Mouse (Mus musculus) neural tube, embryonic 14.5 days (tissue): ENCODE data around the gene Lgmn. TPM values are rescaled to one million over a fixed set of nuclear protein-coding genes. Genes with fewer than 3 reads are reported as not detected.

Experiments
- ATAC-seq: fragments of 200-750 bp; cut with Nextera tagmentation; 2 replicates; pipeline ENCODE4 v1.8.0; 2017; ENCODE audit warnings: low read depth, mild to moderate bottlenecking, moderate TSS enrichment, moderate library complexity
- H3K27ac ChIP-seq: fragments of 300-500 bp; sonication (generic); 2 replicates; pipeline ENCODE4 v1.5.1; 2014; ENCODE audit warnings: low read depth, mild to moderate bottlenecking, control low read depth, low read length, moderate library complexity, mixed read lengths
- H3K27me3 ChIP-seq: fragments of 300-500 bp; sonication (generic); 2 replicates; pipeline ENCODE4 v1.6.1; 2014; ENCODE audit warnings: low read length; ENCODE audit not compliant: control insufficient read depth, insufficient read depth
- H3K36me3 ChIP-seq: fragments of 300-500 bp; sonication (generic); 2 replicates; pipeline ENCODE4 v1.6.1; 2014; ENCODE audit warnings: low read length, mixed read lengths; ENCODE audit not compliant: control insufficient read depth, insufficient read depth
- H3K4me1 ChIP-seq: fragments of 300-500 bp; sonication (generic); 2 replicates; pipeline ENCODE4 v1.6.1; 2014; ENCODE audit warnings: low read length; ENCODE audit not compliant: control insufficient read depth, insufficient read depth
- H3K4me2 ChIP-seq: fragments of 300-500 bp; sonication (generic); 2 replicates; pipeline ENCODE4 v1.6.1; 2014; ENCODE audit warnings: mild to moderate bottlenecking, low read depth, low read length, control low read depth
- H3K4me3 ChIP-seq: fragments of 300-500 bp; sonication (generic); 2 replicates; pipeline ENCODE4 v1.5.1; 2014; ENCODE audit warnings: low read depth, low read length, control low read depth, mixed read lengths
- H3K9ac ChIP-seq: fragments of 300-500 bp; sonication (generic); replicated peaks from 2 replicates; pipeline ENCODE4 v1.6.1; 2014; ENCODE audit warnings: low read depth, mild to moderate bottlenecking, control low read depth, low read length, mixed read lengths
- H3K9me3 ChIP-seq: fragments of 300-500 bp; sonication (generic); 2 replicates; pipeline ENCODE4 v1.6.1; 2016; ENCODE audit warnings: low read length; ENCODE audit not compliant: control insufficient read depth
- WGBS: fragments of 180-500 bp; shearing (Covaris S2); extraction: QIAGEN DNeasy Blood & Tissue Kit; methylation state at CpG from one replicate; pipeline ENCODE4 v1.1.7; 2014; 5-methylcytosine and 5-hydroxymethylcytosine counted together
- polyA plus RNA-seq: library from polyadenylated mRNA; unstranded; fragments of >200 nt; fragmentation: Nextera tagmentation; extraction: Ambion mirVana; gene quantifications from 2 replicates; pipeline ENCODE4 v1.2.1, GENCODE M21; 2014

The Lgmn gene
- polyA plus RNA-seq, 1 experiment from 2014 or later = 104 TPM

DNA sequence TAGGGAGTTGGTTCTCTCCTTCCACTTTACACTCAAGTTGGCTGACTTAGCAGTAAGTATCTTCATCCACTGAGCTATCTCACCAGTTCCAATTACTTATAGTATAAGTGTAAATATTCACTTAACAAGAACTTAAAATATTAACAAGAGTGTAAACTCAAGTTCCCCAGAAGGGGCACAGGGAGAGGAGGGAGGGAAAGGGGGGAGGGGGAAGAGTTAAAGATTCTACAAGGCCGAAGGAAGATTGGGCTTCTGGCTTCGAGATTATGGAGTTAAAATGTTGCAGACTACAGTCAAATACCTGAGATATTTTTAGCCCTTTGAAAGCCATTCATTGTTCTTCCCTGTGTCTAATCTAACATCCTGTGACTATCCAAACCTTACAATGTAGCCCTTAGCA lies 15.2 kb downstream of the Lgmn start:
- no peak overlapping the region for H3K9ac ChIP-seq
- no peak overlapping the region for H3K4me3 ChIP-seq
- no peaks in the 10 kb centered on the region for H3K9me3 ChIP-seq
- ATAC-seq = no peak
- H3K27me3 ChIP-seq = no peaks in the 10 kb centered on the region
- 0 out of 2 replicates have a peak, but pooled peaks cover 9% of the 10 kb centered on the region for H3K36me3 ChIP-seq
- H3K27ac ChIP-seq = no peak overlapping the region
- 91% methylated on average over 2 of the region's 2 CpGs for WGBS
- no peaks in the 10 kb centered on the region for H3K4me1 ChIP-seq
- H3K4me2 ChIP-seq = no peak overlapping the region

DNA sequence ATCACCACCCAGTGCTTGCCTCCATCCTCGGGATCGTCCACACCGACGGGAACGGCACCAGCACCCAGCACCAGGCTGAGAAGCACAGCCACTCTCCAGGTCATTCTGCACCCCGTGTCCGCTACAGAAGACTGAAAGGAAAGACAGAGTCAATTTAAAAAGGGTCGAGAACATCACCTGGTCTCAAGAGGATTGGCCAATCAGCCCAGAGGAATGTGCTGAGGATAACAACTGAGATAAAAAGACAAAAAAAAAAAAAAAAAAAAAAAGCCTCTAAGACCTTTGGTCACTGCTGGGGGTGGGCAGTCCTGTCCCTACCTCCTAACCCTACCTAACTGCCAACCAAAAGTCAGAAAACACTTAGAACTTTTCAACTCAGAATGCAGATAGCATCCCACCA lies 16.0 kb downstream of the Lgmn start:
- Histone ChIP-seq H3K9me3 (no peaks in the 10 kb centered on the region), H3K9ac (no peak overlapping the region), H3K27me3 (no peaks in the 10 kb centered on the region), H3K27ac (no peak overlapping the region), H3K36me3 (0 out of 2 replicates have a peak, but pooled peaks cover 9% of the 10 kb centered on the region), H3K4me1 (no peaks in the 10 kb centered on the region), H3K4me3 (no peak overlapping the region), H3K4me2 (no peak overlapping the region)
- ATAC-seq = no peak
- 92% methylated on average over 8 of the region's 8 CpGs for WGBS

DNA sequence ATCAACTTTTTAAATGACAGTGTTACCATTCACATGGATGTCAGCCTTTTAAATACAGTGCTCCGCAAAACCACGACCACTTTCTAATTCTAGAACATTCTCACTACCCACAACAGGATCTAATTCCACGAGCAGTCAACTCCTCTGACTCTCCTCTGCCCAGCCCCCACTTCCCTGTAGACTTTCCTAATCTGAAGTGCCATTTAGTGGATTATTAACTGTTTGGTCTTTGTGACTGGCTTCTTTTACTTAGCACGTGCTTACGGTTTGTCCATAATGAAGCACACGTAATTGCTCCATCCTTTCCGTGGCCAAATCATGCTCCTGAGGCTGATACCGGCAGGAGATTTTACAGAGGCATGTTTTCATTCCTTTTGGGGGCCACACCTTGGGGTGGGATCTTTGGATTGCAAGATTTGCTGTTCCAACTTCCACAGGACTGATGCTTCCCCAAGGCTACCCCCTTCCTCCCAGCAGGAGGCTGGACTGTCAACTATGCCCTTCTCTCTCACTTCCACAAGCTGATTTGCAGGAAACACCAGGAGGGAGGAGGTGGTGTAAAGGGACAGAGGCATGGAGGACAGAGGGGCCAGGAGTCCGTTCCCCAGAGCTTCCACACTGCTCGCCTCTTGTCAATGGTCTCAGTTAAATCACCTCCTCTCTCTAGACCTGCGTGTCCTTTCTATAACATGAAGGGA lies 16.8 kb downstream of the Lgmn start:
- Histone ChIP-seq H3K36me3 (0 out of 2 replicates have a peak, but pooled peaks cover 9% of the 10 kb centered on the region), H3K4me1 (no peaks in the 10 kb centered on the region), H3K27ac (no peak overlapping the region), H3K27me3 (no peaks in the 10 kb centered on the region), H3K9me3 (no peaks in the 10 kb centered on the region), H3K9ac (no peak overlapping the region), H3K4me3 (no peak overlapping the region), H3K4me2 (no peak overlapping the region)
- ATAC-seq = no peak
- 91% methylated on average over 11 of the region's 11 CpGs for WGBS

DNA sequence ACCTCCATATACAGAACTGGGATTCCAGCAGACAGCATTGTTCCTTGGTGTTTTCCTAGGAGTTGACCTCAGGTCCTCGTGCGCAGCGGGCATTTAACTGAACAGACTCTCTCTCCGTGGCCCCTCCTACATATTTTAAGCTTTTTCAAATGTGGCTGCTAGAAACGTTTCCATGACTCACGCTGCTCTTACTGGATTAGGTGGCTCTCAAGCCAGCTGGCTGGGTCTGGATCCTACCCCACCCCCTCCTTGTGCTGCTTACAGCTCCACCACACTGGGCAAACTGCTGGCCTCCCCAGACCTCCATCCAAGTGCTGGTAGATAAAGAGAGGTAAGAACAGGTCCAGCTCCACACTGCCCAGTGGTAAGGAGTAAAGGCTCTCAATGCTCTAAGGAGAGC lies 17.5 kb downstream of the Lgmn start:
- WGBS = 95% methylated on average over 6 of the region's 6 CpGs
- H3K4me1 ChIP-seq = no peaks in the 10 kb centered on the region
- no peak for ATAC-seq

DNA sequence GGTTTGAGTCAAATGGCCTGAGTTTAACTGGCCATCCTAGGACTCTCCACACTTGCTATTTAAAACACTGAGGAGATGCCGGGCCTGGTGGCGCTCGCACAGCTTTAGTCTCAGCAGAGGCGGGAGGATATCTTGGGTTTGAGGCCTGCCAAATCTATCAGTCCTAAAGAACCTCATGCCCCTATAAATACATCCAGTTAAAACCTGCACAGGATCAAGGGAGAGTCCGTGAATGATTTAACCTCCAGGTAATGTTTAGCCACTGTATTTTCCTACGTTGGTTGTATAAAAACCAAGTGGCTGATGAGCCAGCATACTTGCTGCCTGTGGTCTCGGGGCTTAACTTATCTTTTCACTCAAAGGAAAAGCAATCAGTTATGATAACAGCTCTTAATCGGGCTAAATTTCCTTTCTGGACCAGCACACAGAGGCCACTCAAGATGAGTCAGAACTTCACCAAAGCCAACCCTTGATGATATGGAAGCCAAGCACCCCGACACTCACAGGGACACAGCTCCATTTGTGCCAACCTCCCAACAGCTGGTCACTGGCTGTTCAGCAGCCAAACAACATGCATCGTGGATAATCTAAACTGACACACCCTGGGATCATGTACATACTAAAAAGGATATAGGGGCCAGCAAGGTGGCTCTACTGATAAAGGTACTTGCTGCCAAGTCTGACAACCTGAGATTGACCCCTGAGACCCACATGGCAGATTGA lies 19.3 kb downstream of the Lgmn start:
- no peak for ATAC-seq
- 93% methylated on average over 10 of the region's 10 CpGs for WGBS
- no peak overlapping the region for H3K27ac ChIP-seq
- H3K9ac ChIP-seq = no peak overlapping the region
- no peaks in the 10 kb centered on the region for H3K4me1 ChIP-seq
- no peak overlapping the region for H3K4me3 ChIP-seq
- H3K9me3 ChIP-seq = no peaks in the 10 kb centered on the region
- no peaks in the 10 kb centered on the region for H3K27me3 ChIP-seq
- H3K36me3 ChIP-seq = 0 out of 2 replicates have a peak, but pooled peaks cover 9% of the 10 kb centered on the region
- no peak overlapping the region for H3K4me2 ChIP-seq

More for the DNA sequence above, 17.5 kb downstream of the Lgmn start:
- Histone ChIP-seq H3K4me3 (no peak overlapping the region), H3K4me2 (no peak overlapping the region), H3K27ac (no peak overlapping the region), H3K27me3 (no peaks in the 10 kb centered on the region), H3K36me3 (0 out of 2 replicates have a peak, but pooled peaks cover 9% of the 10 kb centered on the region), H3K9ac (no peak overlapping the region), H3K9me3 (no peaks in the 10 kb centered on the region)

DNA sequence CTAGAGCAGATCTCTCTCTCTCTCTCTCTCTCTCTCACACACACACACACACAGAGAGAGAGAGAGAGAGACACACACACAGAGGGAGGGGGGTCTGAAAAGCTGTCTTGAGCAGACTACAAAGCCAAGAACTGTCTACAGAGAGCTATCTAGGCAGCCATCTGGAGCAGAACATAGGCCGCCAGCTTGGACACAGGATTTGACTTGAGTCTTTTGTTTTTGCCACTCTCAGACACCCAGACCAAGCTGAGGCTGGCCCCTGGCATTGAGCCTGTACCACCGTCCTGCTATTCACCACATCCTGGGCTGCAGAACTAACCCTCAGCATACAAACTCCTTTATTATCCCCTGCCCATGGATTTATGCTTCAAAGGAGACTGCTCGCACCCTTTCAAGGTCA lies 20.1 kb downstream of the Lgmn start:
- no peaks in the 10 kb centered on the region for H3K4me1 ChIP-seq
- no peaks in the 10 kb centered on the region for H3K27me3 ChIP-seq
- no peak overlapping the region for H3K9ac ChIP-seq
- WGBS = 34% methylated on average over 3 of the region's 3 CpGs
- H3K36me3 ChIP-seq = 0 out of 2 replicates have a peak, but pooled peaks cover 9% of the 10 kb centered on the region
- H3K9me3 ChIP-seq = no peaks in the 10 kb centered on the region
- ATAC-seq = peak; percentile 44; the same call in 1 of the 2 replicates
- peak overlapping the region; percentile 2; the same call in 1 of the 2 replicates for H3K27ac ChIP-seq
- H3K4me3 ChIP-seq = no peak overlapping the region
- H3K4me2 ChIP-seq = no peak overlapping the region

DNA sequence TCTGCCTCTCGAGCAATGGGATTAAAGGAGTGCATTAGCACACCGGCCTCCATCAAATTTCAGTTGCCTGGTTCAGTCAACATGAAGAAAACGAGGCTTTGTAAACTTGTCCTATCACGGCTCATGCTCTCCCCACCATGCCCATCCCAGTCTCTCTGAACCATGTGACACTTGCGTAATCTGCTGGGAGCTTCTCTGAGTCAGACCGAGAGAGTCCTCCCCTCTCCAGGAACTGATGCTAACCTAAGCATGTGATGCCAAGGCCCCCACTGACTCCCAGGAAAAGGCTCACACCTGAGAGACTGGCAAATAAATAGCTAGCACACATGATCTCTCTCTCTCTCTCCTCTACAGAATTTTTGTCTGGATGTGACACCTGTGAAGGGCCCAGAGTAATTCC lies 21.9 kb downstream of the Lgmn start:
- ATAC-seq = no peak
- WGBS = 90% methylated on average over 6 of the region's 6 CpGs
- H3K36me3 ChIP-seq = 0 out of 2 replicates have a peak, but pooled peaks cover 2% of the 10 kb centered on the region
- no peaks in the 10 kb centered on the region for H3K27me3 ChIP-seq
- H3K4me3 ChIP-seq = no peak overlapping the region
- no peak overlapping the region for H3K4me2 ChIP-seq
- no peak overlapping the region for H3K27ac ChIP-seq
- no peaks in the 10 kb centered on the region for H3K4me1 ChIP-seq
- no peaks in the 10 kb centered on the region for H3K9me3 ChIP-seq
- H3K9ac ChIP-seq = no peak overlapping the region

DNA sequence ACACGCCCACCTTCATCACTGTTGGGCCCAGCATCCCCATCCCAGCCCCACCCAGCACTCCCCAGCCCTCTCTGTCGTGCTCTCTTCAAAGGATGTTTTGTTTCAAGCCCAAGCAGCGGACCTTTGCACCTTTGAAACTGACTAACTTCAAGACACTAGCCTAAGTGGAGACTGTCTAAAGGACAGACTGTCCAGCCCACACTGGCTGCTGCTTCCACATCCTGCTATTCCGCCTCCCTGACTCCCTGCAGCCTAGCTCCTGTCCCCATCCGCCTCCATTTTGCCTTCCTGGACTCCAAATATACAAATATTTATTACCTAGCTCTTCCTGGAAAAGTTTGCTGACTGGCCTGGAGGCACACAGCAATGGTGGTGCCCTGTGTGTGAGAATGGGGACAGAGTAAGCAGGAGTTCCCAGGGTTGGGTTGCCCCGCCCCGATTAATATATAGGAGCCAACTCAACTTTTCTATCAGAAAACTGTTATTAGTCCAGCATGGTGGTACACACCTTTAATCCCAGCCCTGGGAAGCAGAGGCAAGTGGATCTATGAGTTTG lies 22.6 kb downstream of the Lgmn start:
- Histone ChIP-seq H3K36me3 (no peaks in the 10 kb centered on the region), H3K4me3 (no peak overlapping the region), H3K27ac (no peak overlapping the region), H3K9ac (no peak overlapping the region), H3K4me2 (no peak overlapping the region), H3K9me3 (no peaks in the 10 kb centered on the region), H3K27me3 (no peaks in the 10 kb centered on the region), H3K4me1 (no peaks in the 10 kb centered on the region)
- no peak for ATAC-seq
- WGBS = 79% methylated on average over 7 of the region's 7 CpGs

DNA sequence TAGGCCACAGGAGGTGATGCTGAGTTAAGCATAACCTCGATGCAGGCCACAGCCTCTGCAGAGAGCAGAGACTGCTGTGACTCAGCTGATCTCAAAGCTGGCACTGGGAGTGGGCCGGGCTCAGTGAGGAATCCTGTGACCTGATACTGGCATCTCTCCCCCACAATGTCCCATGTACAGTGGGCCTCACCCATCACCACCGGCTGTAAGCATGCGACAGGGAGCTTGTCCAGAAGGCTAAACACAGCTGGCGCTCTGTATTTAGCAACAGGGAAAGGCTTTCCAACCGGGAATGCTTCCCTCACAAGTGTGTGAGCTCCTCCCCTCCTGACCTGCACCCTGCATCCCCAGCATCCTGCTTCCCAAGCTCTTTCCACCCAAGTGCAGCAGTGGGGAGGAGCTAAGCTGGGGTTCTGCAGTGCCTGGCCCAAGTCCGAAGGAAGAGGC lies 23.2 kb downstream of the Lgmn start:
- peak; percentile 17; the same call in 1 of the 2 replicates for ATAC-seq
- Histone ChIP-seq H3K27me3 (no peaks in the 10 kb centered on the region), H3K9me3 (no peaks in the 10 kb centered on the region), H3K4me1 (no peaks in the 10 kb centered on the region), H3K4me2 (no peak overlapping the region), H3K9ac (no peak overlapping the region), H3K27ac (no peak overlapping the region), H3K36me3 (no peaks in the 10 kb centered on the region), H3K4me3 (no peak overlapping the region)
- 54% methylated on average over 7 of the region's 7 CpGs for WGBS
